Mouse (Mus musculus): ENCODE data around the gene Acr.

DNA sequence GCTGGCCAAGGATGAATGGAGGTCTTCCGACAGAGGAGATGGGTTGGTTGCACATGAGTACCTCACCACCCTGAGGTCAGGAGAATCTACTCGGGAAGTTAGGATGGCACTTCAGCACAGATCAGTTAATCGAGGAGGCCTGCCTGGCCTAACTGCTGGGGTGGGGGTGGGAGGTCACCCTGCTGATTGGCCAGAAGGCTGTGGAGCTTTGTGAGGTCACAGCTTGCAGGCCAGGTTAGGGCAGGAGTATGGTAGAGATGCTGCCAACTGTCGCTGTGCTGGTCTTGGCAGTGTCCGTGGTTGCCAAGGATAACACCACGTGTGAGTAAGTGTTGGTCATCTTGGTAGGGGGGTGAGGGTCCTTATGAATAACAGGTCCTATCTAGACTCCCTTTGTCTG is at the start of gene Acr:
- TF ChIP-seq CTCF (IDR thresholded peaks at IDR 0.05; ENCODE audit: low read depth, low read length) (no peak), POLR2A (IDR thresholded peaks at IDR 0.05; ENCODE audit: extremely low read depth, insufficient read depth, low read length) (no peak)

Data from liver, adult 2 months (tissue).